Mouse (Mus musculus) layer of hippocampus, adult 18-20 months (tissue): Measurements from ENCODE around the gene Mapk1ip1l. TPM values are rescaled to one million over a fixed set of nuclear protein-coding genes. Genes with fewer than 3 reads are reported as not detected.

ENCODE experiments used
- DNase-seq, 2 experiments: peaks; one replicate each; pipeline ENCODE4 v3.0.0; 2022; ENCODE audit warnings: low spot score in 2 of 2
- long read RNA-seq: library from polyadenylated mRNA; stranded (forward); transcript quantifications from one replicate; pipeline ENCODE4 v2.0.0, GENCODE M21; 2021
- total RNA-seq, 2 experiments: library from RNA; stranded (reverse); gene quantifications; 2 replicates each; pipeline ENCODE4 v1.2.3; 2021

The Mapk1ip1l gene
- total RNA-seq: 10 to 100 TPM; 49.9 to 59.5 TPM
- long read RNA-seq, full-length matches to known transcripts: 9 of 15 reads
- long read RNA-seq, partial matches to known transcripts: 2 of 15 reads
- long read RNA-seq, other reads (novel, unspliced or antisense): 4 of 15 reads

GRCm38 (mm10) chr14:47297785-47298407 is at the start of gene Mapk1ip1l:
Gene Mapk1ip1l, plus strand, starts transcription at chr14:47298266.
- peak; percentile 87 to 91 for DNase-seq

GRCm38 (mm10) chr14:47249839-47250238 is 48.2 kb upstream of the Mapk1ip1l start:
- DNase-seq: no peak

DNA sequence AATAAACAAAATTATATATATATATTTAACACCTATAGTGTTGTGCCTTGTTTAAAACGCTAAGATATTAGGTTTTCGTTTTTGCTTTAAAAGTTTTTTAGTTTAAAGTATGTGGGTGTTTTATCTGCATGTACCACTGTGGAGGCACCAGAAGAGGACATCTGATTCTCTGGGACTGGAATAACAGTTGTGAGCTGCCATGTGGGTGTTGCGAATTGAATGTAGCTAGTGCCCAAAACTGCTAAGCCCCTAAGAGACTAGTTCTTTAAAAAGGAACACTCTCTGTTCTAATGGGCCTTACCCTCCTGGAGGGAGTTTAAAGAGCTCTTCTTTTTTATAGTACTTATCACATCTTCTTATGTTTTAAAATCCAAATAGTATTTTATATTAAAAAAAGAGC is 33.2 kb upstream of the Mapk1ip1l start:
- peak; percentile 12 to 79 for DNase-seq

DNA sequence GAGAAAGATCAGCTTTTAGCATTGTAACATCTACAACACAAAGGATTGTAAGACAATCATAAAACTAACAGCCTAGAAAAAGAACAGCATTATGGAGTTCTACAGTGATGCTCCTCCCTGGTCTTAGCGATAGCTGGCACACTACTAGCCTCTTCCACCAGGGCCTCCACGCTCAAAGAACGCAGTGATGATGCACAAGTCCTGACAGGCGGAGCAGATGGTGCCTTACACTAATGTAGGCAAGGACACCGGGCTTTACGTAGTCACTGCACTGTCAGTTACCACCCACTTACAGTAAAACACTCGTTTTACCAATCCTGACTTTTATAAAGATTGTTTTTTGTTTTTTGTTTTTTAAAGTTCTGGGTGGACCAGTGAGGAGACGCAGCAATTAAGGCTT is 32.2 kb upstream of the Mapk1ip1l start:
- DNase-seq: peak; percentile 16 to 59

DNA sequence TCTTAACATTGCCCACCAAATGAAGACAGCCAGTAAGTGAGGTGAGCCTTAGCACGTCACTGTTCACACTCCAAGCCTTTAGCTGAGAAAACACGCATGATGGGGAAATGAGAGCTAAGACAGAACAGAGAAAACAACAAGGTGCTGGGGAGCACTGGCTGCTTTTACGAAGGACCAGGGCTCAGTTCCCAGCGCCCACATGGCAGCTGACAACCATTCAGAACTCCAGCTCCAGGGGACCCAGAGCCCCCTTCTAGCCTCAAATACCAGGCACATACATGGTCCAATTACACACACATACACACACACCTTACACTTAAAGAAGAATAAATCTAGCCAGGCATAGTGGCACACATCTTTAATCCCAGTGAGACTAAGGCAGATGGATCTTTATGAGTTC is 29.0 kb upstream of the Mapk1ip1l start:
- DNase-seq: no peak

DNA sequence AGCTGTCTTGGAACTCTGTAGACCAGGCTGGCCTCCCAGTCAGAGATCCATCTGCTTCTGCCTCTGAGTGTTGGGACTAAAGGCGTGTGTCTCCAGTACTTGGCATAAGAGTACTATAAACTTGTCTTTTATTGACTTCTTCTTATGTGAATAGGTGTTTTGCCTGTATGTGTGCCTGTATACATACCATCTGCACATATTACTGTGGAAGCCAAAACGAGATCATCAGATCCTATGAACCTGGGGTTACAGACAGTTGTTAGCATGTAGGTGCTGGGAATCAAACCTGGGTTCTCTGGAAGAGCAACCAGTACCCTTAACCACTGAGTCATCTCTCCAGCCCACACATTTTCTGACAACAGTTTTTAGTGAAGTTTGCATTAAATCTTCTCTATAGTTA is 28.4 kb upstream of the Mapk1ip1l start:
- DNase-seq: no peak

DNA sequence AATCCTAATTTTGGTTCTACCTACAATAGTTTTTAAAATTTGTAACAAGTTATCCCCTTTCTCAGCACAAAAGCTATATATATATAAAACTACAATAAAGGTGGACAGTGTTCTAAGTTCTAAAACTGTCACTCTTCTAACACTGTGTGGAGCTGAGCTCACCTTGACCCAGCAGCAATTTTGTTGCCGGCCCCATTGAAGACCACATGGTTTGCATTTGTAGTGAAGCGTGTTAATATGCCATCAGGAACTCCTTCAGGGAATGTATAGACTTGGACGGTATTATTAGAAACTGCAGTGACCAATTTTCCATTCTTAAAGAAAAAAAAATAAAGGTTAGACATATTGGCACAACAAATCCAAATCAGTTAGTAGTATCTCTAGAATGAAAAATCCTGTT is 24.3 kb upstream of the Mapk1ip1l start:
- DNase-seq: no peak

GRCm38 (mm10) chr14:47275417-47275816 is 22.6 kb upstream of the Mapk1ip1l start:
- DNase-seq: no peak

GRCm38 (mm10) chr14:47276036-47276603 is 21.9 kb upstream of the Mapk1ip1l start:
- peak in 1 of 2 experiments; percentile 18 for DNase-seq

GRCm38 (mm10) chr14:47276637-47277393 is 21.3 kb upstream of the Mapk1ip1l start, which contains the start of the genes Wdhd1 and Socs4:
Gene Wdhd1, minus strand, starts transcription at chr14:47276857.
Gene Socs4, plus strand, starts transcription at chr14:47276931.
- peak; percentile 90 to 94 for DNase-seq

DNA sequence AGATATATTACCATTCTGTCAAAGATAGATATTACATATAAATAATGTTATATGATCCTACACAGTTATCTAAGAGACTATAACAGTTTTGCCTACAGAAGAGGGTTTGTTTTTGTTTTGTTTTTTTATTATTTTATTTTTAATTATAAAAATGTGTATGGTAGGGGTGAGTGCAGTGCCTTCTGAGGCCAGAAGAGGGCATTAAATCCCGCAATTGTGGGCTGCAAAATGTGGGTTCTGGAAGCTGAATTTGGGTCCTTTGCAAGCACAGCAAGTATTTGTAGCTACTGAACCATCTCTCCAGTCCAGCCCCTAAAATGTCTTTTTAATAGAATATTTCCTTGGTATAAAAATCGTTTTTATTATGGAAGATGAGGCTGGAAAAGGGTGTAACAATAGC is 19.0 kb upstream of the Mapk1ip1l start:
- DNase-seq: no peak

- DNase-seq: no peak
These were observed 16.5 kb upstream of the Mapk1ip1l start for GRCm38 (mm10) chr14:47281535-47281934.

DNA sequence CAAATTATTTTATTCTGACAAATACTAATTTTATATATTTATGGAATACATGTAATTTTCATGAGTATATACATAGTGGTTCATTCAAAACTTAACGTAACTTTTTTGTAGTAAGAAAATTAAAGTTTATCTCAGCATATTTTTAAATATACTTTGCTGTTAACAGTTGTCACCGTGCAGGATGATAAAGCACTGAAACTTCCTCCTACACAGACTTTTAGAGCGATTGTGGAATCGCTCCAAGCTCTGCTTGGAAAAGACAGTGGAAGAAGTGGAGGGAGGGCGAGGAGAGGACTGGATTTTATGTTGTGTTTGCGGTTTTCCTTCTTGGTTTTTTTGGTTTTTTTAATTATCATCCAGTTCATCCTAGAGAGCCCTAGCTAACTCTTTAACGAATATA is 14.5 kb upstream of the Mapk1ip1l start:
- DNase-seq: peak in 1 of 2 experiments; percentile 30

DNA sequence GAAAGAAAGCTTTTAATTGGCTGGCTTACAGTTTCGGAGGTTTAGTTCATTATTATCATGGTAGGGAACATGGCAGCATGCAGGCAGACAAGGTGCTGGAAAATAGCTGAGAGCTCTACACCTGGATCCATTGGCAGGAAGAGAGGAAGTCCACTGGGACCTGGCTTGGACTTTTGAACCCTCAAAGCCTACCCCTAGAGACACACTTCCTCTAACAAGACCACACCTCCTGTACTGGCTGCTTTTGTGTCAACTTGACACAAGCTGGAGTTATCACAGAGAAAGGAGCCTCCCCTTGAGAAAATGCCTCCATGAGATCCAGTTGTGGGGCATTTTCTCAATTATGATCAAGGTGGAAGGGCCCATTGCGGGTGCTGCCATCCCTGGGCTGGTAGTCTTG is 12.8 kb upstream of the Mapk1ip1l start:
- DNase-seq: no peak

- no peak for DNase-seq
These were observed 11.9 kb upstream of the Mapk1ip1l start for GRCm38 (mm10) chr14:47286215-47286614.

- DNase-seq: no peak
These were observed 11.0 kb upstream of the Mapk1ip1l start for GRCm38 (mm10) chr14:47287021-47287420.

- DNase-seq: no peak
These were observed 6.3 kb upstream of the Mapk1ip1l start for GRCm38 (mm10) chr14:47291772-47292171.

- DNase-seq: no peak
These were observed 3.9 kb upstream of the Mapk1ip1l start for GRCm38 (mm10) chr14:47294136-47294535.

GRCm38 (mm10) chr14:47296232-47296631 is 1.8 kb upstream of the Mapk1ip1l start:
- DNase-seq: no peak

DNA sequence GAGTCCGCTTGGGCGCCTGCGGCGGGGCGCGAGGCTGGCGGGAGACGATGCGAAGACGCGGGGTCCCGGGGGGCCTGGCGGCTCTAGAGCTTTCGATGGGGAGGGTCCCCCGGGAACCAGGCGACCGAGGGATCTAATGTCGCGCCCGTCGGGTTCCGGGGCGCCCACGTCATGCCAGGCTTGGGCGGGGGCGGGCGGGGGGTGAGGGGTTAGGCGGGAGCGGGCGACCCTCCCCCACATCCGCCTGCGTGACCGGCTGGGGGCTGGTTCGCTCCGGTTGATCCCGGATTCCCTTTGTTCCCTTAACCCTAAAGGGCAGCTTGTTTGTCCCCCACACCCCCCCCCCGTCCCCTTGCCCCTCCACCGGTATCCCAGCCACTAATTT is 334 bp downstream of the Mapk1ip1l start:
- no peak for DNase-seq

DNA sequence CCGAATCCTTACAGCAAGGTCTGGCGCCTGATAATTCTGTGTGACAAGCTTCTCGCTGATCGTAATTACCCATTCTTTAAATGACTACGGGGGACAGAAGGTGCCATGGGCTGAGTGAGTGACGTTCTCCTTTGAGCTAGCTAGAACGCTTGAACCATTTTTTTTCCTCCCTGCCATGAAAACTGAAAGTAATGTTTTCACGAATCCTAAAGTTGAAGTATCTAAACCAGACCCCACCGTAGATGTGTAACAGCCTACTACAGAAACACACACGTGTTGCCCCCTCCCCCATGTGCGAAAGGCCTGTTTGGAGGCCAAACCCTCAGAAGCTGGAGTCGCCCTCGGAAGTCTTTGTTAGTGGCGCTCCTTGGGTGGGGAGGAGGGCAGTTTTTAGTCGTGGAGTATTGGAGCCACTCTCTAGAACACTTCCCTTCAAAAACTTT is 774 bp downstream of the Mapk1ip1l start:
- no peak for DNase-seq
